Mouse (Mus musculus) forebrain, embryonic 15.5 days (tissue): ENCODE measurements at regions not wholly inside any gene's neighbourhood (a gene's known extent, or its start where the extent isn't known, plus 50 kb on each side); places are given as distances from the start of the nearest gene placed in this dataset.

ENCODE experiments used
- ATAC-seq: fragments of 200-750 bp; cut with Nextera tagmentation; replicated peaks from 2 replicates; pipeline ENCODE4 v1.8.0; 2017; ENCODE audit warnings: mild to moderate bottlenecking, moderate TSS enrichment, moderate library complexity
- H3K27ac ChIP-seq: fragments of 300-500 bp; sonication (generic); replicated peaks from 2 replicates; pipeline ENCODE4 v1.5.1; 2015; ENCODE audit warnings: mild to moderate bottlenecking, inconsistent platforms
- H3K27me3 ChIP-seq: fragments of 300-500 bp; sonication (generic); 2 replicates; pipeline ENCODE4 v1.6.1; 2015; ENCODE audit warnings: inconsistent platforms
- H3K36me3 ChIP-seq: fragments of 300-500 bp; sonication (generic); 2 replicates; pipeline ENCODE4 v1.6.1; 2015; ENCODE audit warnings: mild to moderate bottlenecking, inconsistent platforms
- H3K4me1 ChIP-seq: fragments of 300-500 bp; sonication (generic); 2 replicates; pipeline ENCODE4 v1.6.1; 2015; ENCODE audit warnings: inconsistent platforms
- H3K4me2 ChIP-seq: fragments of 300-500 bp; sonication (generic); replicated peaks from 2 replicates; pipeline ENCODE4 v1.6.1; 2015; ENCODE audit warnings: mild to moderate bottlenecking, inconsistent platforms
- H3K4me3 ChIP-seq: fragments of 300-500 bp; sonication (generic); 2 replicates; pipeline ENCODE4 v1.5.1; 2015; ENCODE audit warnings: mild to moderate bottlenecking, inconsistent platforms
- H3K9ac ChIP-seq: fragments of 300-500 bp; sonication (generic); replicated peaks from 2 replicates; pipeline ENCODE4 v1.6.1; 2015; ENCODE audit warnings: mild to moderate bottlenecking, inconsistent platforms
- H3K9me3 ChIP-seq: fragments of 300-500 bp; sonication (generic); 2 replicates; pipeline ENCODE4 v1.6.1; 2016; ENCODE audit warnings: inconsistent platforms
- WGBS: fragments of 180-500 bp; shearing (Covaris S2); methylation state at CpG from one replicate; pipeline ENCODE4 v1.1.7; 2015; ENCODE audit warnings: mixed read lengths; 5-methylcytosine and 5-hydroxymethylcytosine counted together

- H3K36me3 ChIP-seq: no peaks in the 10 kb centered on the region
- H3K4me3 ChIP-seq: no peak overlapping the region
- H3K9ac ChIP-seq: no peak overlapping the region
- 67% methylated on average over 4 of the region's 4 CpGs for WGBS
- no peak overlapping the region for H3K27ac ChIP-seq
- no peak for ATAC-seq
- no peak overlapping the region for H3K4me2 ChIP-seq
- H3K27me3 ChIP-seq: no peaks in the 10 kb centered on the region
- H3K4me1 ChIP-seq: no peaks in the 10 kb centered on the region
- H3K9me3 ChIP-seq: no peaks in the 10 kb centered on the region
These were observed 61.5 kb upstream of the Inhba start for GRCm38 (mm10) chr13:15950143-15950542.

GRCm38 (mm10) chr13:15950885-15951610 is 60.6 kb upstream of the Inhba start:
- WGBS: 74% methylated on average over 3 of the region's 3 CpGs
- Histone ChIP-seq H3K4me1 (no peaks in the 10 kb centered on the region), H3K36me3 (no peaks in the 10 kb centered on the region), H3K27ac (no peak overlapping the region), H3K9ac (no peak overlapping the region), H3K27me3 (no peaks in the 10 kb centered on the region), H3K4me2 (no peak overlapping the region), H3K4me3 (no peak overlapping the region), H3K9me3 (no peaks in the 10 kb centered on the region)
- no peak for ATAC-seq
